Mouse (Mus musculus): Measurements from ENCODE around the gene Ror1. TPM values are rescaled to one million over a fixed set of nuclear protein-coding genes. Genes with fewer than 3 reads are reported as not detected.
A peak's percentile ranks its signal among the peaks of the same experiment; 100 is the strongest.

The Ror1 gene
- polyA plus RNA-seq, 1 experiment from 2014 or later, result 14.0 TPM

- H3K27me3 ChIP-seq (ENCODE audit: low read depth, poor library complexity, severe bottlenecking), result no peaks in the 10 kb centered on the region
- no peaks in the 10 kb centered on the region for H3K4me1 ChIP-seq
- DNase-seq (ENCODE audit: low spot score), result no peak
- H3K27ac ChIP-seq, result no peak overlapping the region
- H3K36me3 ChIP-seq, result no peaks in the 10 kb centered on the region
- H3K4me3 ChIP-seq, result no peak overlapping the region
- H3K9me3 ChIP-seq (replicated peaks), result no peaks in the 10 kb centered on the region
These were observed 191.2 kb downstream of the Ror1 start for GRCm38 (mm10) chr4:100286800-100287199.

GRCm38 (mm10) chr4:100287829-100288228, 192.2 kb downstream of the Ror1 start:
- DNase-seq (ENCODE audit: low spot score), result no peak
- H3K36me3 ChIP-seq, result no peaks in the 10 kb centered on the region
- H3K9me3 ChIP-seq (replicated peaks), result no peaks in the 10 kb centered on the region
- no peaks in the 10 kb centered on the region for H3K27me3 ChIP-seq (ENCODE audit: low read depth, poor library complexity, severe bottlenecking)
- no peak overlapping the region for H3K4me3 ChIP-seq
- H3K27ac ChIP-seq, result no peak overlapping the region
- 90% methylated on average over 4 of the region's 4 CpGs for WGBS
- H3K4me1 ChIP-seq, result no peaks in the 10 kb centered on the region

GRCm38 (mm10) chr4:100291015-100291651, 195.5 kb downstream of the Ror1 start:
- 87% methylated on average over 5 of the region's 5 CpGs for WGBS

GRCm38 (mm10) chr4:100297678-100298077, 202.1 kb downstream of the Ror1 start:
- Histone ChIP-seq H3K4me1 (peaks cover 32% of the 10 kb centered on the region), H3K9me3 (replicated peaks) (no peaks in the 10 kb centered on the region), H3K27ac (no peak overlapping the region), H3K4me3 (no peak overlapping the region), H3K27me3 (ENCODE audit: low read depth, poor library complexity, severe bottlenecking) (0 out of 2 replicates have a peak, but pooled peaks cover 10% of the 10 kb centered on the region), H3K36me3 (no peaks in the 10 kb centered on the region)
- 51% methylated on average over 6 of the region's 6 CpGs for WGBS
- DNase-seq (ENCODE audit: low spot score), result no peak

More at GRCm38 (mm10) chr4:100291015-100291651, 195.5 kb downstream of the Ror1 start:
- H3K27ac ChIP-seq, result no peak overlapping the region
- H3K27me3 ChIP-seq (ENCODE audit: low read depth, poor library complexity, severe bottlenecking), result no peaks in the 10 kb centered on the region
- no peaks in the 10 kb centered on the region for H3K4me1 ChIP-seq
- H3K36me3 ChIP-seq, result no peaks in the 10 kb centered on the region
- H3K4me3 ChIP-seq, result no peak overlapping the region
- H3K9me3 ChIP-seq (replicated peaks), result no peaks in the 10 kb centered on the region
- DNase-seq (ENCODE audit: low spot score), result no peak

GRCm38 (mm10) chr4:100298566-100298965, 203.0 kb downstream of the Ror1 start:
- Histone ChIP-seq H3K36me3 (no peaks in the 10 kb centered on the region), H3K4me3 (no peak overlapping the region), H3K4me1 (peaks cover 34% of the 10 kb centered on the region), H3K9me3 (replicated peaks) (no peaks in the 10 kb centered on the region), H3K27ac (no peak overlapping the region), H3K27me3 (ENCODE audit: low read depth, poor library complexity, severe bottlenecking) (0 out of 2 replicates have a peak, but pooled peaks cover 10% of the 10 kb centered on the region)
- no peak for DNase-seq (ENCODE audit: low spot score)
- 85% methylated on average over 5 of the region's 5 CpGs for WGBS

GRCm38 (mm10) chr4:100300171-100300570, 204.6 kb downstream of the Ror1 start:
- H3K4me3 ChIP-seq, result no peak overlapping the region
- H3K4me1 ChIP-seq, result peaks cover 34% of the 10 kb centered on the region
- no peaks in the 10 kb centered on the region for H3K36me3 ChIP-seq
- no peak for DNase-seq (ENCODE audit: low spot score)
- 0 out of 2 replicates have a peak, but pooled peaks cover 10% of the 10 kb centered on the region for H3K27me3 ChIP-seq (ENCODE audit: low read depth, poor library complexity, severe bottlenecking)
- 88% methylated on average over 5 of the region's 5 CpGs for WGBS
- H3K9me3 ChIP-seq (replicated peaks), result no peaks in the 10 kb centered on the region
- H3K27ac ChIP-seq, result no peak overlapping the region

- no peaks in the 10 kb centered on the region for H3K36me3 ChIP-seq
- 0 out of 2 replicates have a peak, but pooled peaks cover 10% of the 10 kb centered on the region for H3K27me3 ChIP-seq (ENCODE audit: low read depth, poor library complexity, severe bottlenecking)
- H3K4me3 ChIP-seq, result no peak overlapping the region
- H3K27ac ChIP-seq, result no peak overlapping the region
- DNase-seq (ENCODE audit: low spot score), result no peak
- 94% methylated on average over 1 of the region's 1 CpGs for WGBS
- H3K4me1 ChIP-seq, result peaks cover 34% of the 10 kb centered on the region
- H3K9me3 ChIP-seq (replicated peaks), result no peaks in the 10 kb centered on the region
These were observed 205.8 kb downstream of the Ror1 start for GRCm38 (mm10) chr4:100301423-100301822.

- DNase-seq (ENCODE audit: low spot score), result no peak
- Histone ChIP-seq H3K27me3 (ENCODE audit: low read depth, poor library complexity, severe bottlenecking) (no peaks in the 10 kb centered on the region), H3K36me3 (no peaks in the 10 kb centered on the region), H3K4me1 (peaks cover 16% of the 10 kb centered on the region), H3K4me3 (no peak overlapping the region), H3K27ac (no peak overlapping the region), H3K9me3 (replicated peaks) (no peaks in the 10 kb centered on the region)
- 77% methylated on average over 4 of the region's 4 CpGs for WGBS
These were observed 211.8 kb downstream of the Ror1 start for GRCm38 (mm10) chr4:100307365-100307764.

- no peak overlapping the region for H3K4me3 ChIP-seq
- no peak for DNase-seq (ENCODE audit: low spot score)
- peaks cover 9% of the 10 kb centered on the region for H3K4me1 ChIP-seq
- H3K9me3 ChIP-seq (replicated peaks), result no peaks in the 10 kb centered on the region
- WGBS, result 91% methylated on average over 10 of the region's 10 CpGs
- no peaks in the 10 kb centered on the region for H3K27me3 ChIP-seq (ENCODE audit: low read depth, poor library complexity, severe bottlenecking)
- H3K36me3 ChIP-seq, result no peaks in the 10 kb centered on the region
- no peak overlapping the region for H3K27ac ChIP-seq
These were observed 216.4 kb downstream of the Ror1 start for GRCm38 (mm10) chr4:100311775-100312537.

- H3K36me3 ChIP-seq, result no peaks in the 10 kb centered on the region
- 81% methylated on average over 1 of the region's 1 CpGs for WGBS
- H3K4me3 ChIP-seq, result no peak overlapping the region
- no peak for DNase-seq (ENCODE audit: low spot score)
- H3K27ac ChIP-seq, result no peak overlapping the region
- H3K9me3 ChIP-seq (replicated peaks), result no peaks in the 10 kb centered on the region
- no peaks in the 10 kb centered on the region for H3K27me3 ChIP-seq (ENCODE audit: low read depth, poor library complexity, severe bottlenecking)
- no peaks in the 10 kb centered on the region for H3K4me1 ChIP-seq
These were observed 219.5 kb downstream of the Ror1 start for GRCm38 (mm10) chr4:100315066-100315465.

GRCm38 (mm10) chr4:100321758-100322157, 226.2 kb downstream of the Ror1 start:
- Histone ChIP-seq H3K36me3 (no peaks in the 10 kb centered on the region), H3K4me1 (peaks cover 12% of the 10 kb centered on the region; the same call in 1 of the 2 replicates), H3K4me3 (no peak overlapping the region), H3K9me3 (replicated peaks) (no peaks in the 10 kb centered on the region), H3K27ac (no peak overlapping the region; the same call in 1 of the 2 replicates), H3K27me3 (ENCODE audit: low read depth, poor library complexity, severe bottlenecking) (no peaks in the 10 kb centered on the region)
- 57% methylated on average over 6 of the region's 6 CpGs for WGBS
- DNase-seq (ENCODE audit: low spot score), result no peak

GRCm38 (mm10) chr4:100324719-100325515, 229.3 kb downstream of the Ror1 start:
- H3K27me3 ChIP-seq (ENCODE audit: low read depth, poor library complexity, severe bottlenecking), result no peaks in the 10 kb centered on the region
- no peak overlapping the region for H3K4me3 ChIP-seq
- peaks cover 12% of the 10 kb centered on the region; the same call in 1 of the 2 replicates for H3K4me1 ChIP-seq
- DNase-seq (ENCODE audit: low spot score), result peak; percentile 51
- H3K9me3 ChIP-seq (replicated peaks), result no peaks in the 10 kb centered on the region
- H3K27ac ChIP-seq, result no peak overlapping the region
- 84% methylated on average over 14 of the region's 14 CpGs for WGBS
- H3K36me3 ChIP-seq, result no peaks in the 10 kb centered on the region

Measured in limb, embryonic 10.5 days (tissue).